Mouse (Mus musculus) neural tube, embryonic 14.5 days (tissue): ENCODE results near the gene Zfp948. TPM values are rescaled to one million over a fixed set of nuclear protein-coding genes. Genes with fewer than 3 reads are reported as not detected.
"Not testable (repeated sequence)": the region's sequence is repeated elsewhere in the genome, so short reads cannot be mapped to it uniquely, and the experiment has no call there.

Experiments
- ATAC-seq: fragments of 200-750 bp; cut with Nextera tagmentation; 2 replicates; pipeline ENCODE4 v1.8.0; 2017; ENCODE audit warnings: low read depth, mild to moderate bottlenecking, moderate TSS enrichment, moderate library complexity
- H3K27ac ChIP-seq: fragments of 300-500 bp; sonication (generic); 2 replicates; pipeline ENCODE4 v1.5.1; 2014; ENCODE audit warnings: low read depth, mild to moderate bottlenecking, control low read depth, low read length, moderate library complexity, mixed read lengths
- H3K27me3 ChIP-seq: fragments of 300-500 bp; sonication (generic); 2 replicates; pipeline ENCODE4 v1.6.1; 2014; ENCODE audit warnings: low read length; ENCODE audit not compliant: control insufficient read depth, insufficient read depth
- H3K36me3 ChIP-seq: fragments of 300-500 bp; sonication (generic); 2 replicates; pipeline ENCODE4 v1.6.1; 2014; ENCODE audit warnings: low read length, mixed read lengths; ENCODE audit not compliant: control insufficient read depth, insufficient read depth
- H3K4me1 ChIP-seq: fragments of 300-500 bp; sonication (generic); 2 replicates; pipeline ENCODE4 v1.6.1; 2014; ENCODE audit warnings: low read length; ENCODE audit not compliant: control insufficient read depth, insufficient read depth
- H3K4me2 ChIP-seq: fragments of 300-500 bp; sonication (generic); 2 replicates; pipeline ENCODE4 v1.6.1; 2014; ENCODE audit warnings: mild to moderate bottlenecking, low read depth, low read length, control low read depth
- H3K4me3 ChIP-seq: fragments of 300-500 bp; sonication (generic); 2 replicates; pipeline ENCODE4 v1.5.1; 2014; ENCODE audit warnings: low read depth, low read length, control low read depth, mixed read lengths
- H3K9ac ChIP-seq: fragments of 300-500 bp; sonication (generic); replicated peaks from 2 replicates; pipeline ENCODE4 v1.6.1; 2014; ENCODE audit warnings: low read depth, mild to moderate bottlenecking, control low read depth, low read length, mixed read lengths
- H3K9me3 ChIP-seq: fragments of 300-500 bp; sonication (generic); 2 replicates; pipeline ENCODE4 v1.6.1; 2016; ENCODE audit warnings: low read length; ENCODE audit not compliant: control insufficient read depth
- WGBS: fragments of 180-500 bp; shearing (Covaris S2); extraction: QIAGEN DNeasy Blood & Tissue Kit; methylation state at CpG from one replicate; pipeline ENCODE4 v1.1.7; 2014; 5-methylcytosine and 5-hydroxymethylcytosine counted together
- polyA plus RNA-seq: library from polyadenylated mRNA; unstranded; fragments of >200 nt; fragmentation: Nextera tagmentation; extraction: Ambion mirVana; gene quantifications from 2 replicates; pipeline ENCODE4 v1.2.1, GENCODE M21; 2014

Zfp948 gene
- polyA plus RNA-seq, 1 experiment from 2014 or later = 23.7 TPM

DNA sequence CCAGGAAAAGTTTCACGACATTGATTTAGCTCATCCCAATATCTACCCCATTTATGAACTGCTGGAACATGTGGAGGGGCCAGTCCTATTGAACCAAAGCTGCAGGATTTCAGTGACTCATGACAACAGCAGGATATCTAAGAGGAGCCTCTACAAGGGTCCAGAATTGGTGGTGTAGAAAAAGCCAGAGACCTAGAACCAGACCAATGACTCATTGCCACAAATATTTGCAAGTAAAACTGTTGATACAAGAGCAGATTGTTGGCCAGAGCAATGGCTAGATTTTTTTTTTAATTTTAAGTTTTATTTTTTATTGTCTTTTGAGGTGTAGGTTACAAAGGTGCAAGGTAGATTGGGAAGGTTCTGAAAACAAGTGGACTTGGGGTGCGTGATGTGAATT lies 18.7 kb downstream of the Zfp948 start:
- Histone ChIP-seq H3K9me3 (no peaks in the 10 kb centered on the region), H3K27ac (no peak overlapping the region), H3K4me3 (no peak overlapping the region), H3K4me1 (no peaks in the 10 kb centered on the region), H3K36me3 (peaks cover 34% of the 10 kb centered on the region), H3K9ac (no peak overlapping the region), H3K4me2 (no peak overlapping the region), H3K27me3 (no peaks in the 10 kb centered on the region)
- 94% methylated on average over 2 of the region's 2 CpGs for WGBS
- ATAC-seq = no peak

DNA sequence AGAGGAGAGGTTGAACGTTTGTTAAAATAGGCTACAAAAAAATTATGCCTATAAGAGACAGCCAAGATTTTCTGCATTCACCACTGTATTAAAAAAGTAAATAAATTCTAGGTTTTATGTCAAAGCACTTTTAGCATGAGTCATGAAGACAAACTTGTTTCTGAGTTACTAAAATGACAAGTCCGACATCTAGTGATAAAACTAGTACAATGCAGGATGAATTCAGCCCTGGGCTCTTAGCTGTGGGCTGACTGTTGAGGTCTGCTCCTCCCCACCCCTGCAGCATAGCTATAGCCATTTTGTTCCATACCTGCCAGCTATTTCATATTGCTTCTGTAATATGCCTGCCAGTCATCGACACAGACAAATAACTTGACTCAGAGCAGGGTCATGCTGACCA lies 49.5 kb downstream of the Zfp948 start:
- 80% methylated on average over 3 of the region's 3 CpGs for WGBS

DNA sequence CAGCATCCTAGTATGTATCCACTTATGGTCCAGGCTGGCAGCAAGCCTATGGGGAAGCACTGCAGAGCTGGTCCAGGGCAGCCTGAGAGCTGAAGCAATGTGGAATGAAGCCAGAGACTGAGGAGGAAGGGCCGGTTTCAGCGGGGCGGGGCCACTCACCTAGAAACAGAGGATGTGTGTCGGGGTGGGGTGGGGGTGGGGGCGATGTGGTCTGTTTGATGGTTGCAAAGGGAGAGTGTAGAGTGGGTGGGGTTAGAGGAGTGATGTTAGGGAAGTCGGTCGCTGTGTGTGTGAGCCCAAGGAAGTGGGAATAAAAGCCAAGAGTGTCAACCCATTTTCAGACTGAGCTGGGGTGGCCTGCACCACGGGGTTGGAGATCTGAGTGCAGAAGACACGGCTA lies 50.5 kb downstream of the Zfp948 start:
- Histone ChIP-seq H3K27me3 (no peaks in the 10 kb centered on the region), H3K27ac (no peak overlapping the region), H3K9ac (no peak overlapping the region), H3K36me3 (no peaks in the 10 kb centered on the region), H3K4me3 (no peak overlapping the region), H3K4me2 (no peak overlapping the region), H3K4me1 (no peaks in the 10 kb centered on the region), H3K9me3 (no peaks in the 10 kb centered on the region)
- no peak for ATAC-seq
- 10% methylated on average over 9 of the region's 9 CpGs for WGBS

More for the DNA sequence above, 49.5 kb downstream of the Zfp948 start:
- no peaks in the 10 kb centered on the region for H3K9me3 ChIP-seq
- no peak overlapping the region for H3K4me2 ChIP-seq
- H3K36me3 ChIP-seq = no peaks in the 10 kb centered on the region
- H3K9ac ChIP-seq = no peak overlapping the region
- no peak overlapping the region for H3K4me3 ChIP-seq
- H3K4me1 ChIP-seq = no peaks in the 10 kb centered on the region
- no peaks in the 10 kb centered on the region for H3K27me3 ChIP-seq
- ATAC-seq = no peak
- no peak overlapping the region for H3K27ac ChIP-seq

DNA sequence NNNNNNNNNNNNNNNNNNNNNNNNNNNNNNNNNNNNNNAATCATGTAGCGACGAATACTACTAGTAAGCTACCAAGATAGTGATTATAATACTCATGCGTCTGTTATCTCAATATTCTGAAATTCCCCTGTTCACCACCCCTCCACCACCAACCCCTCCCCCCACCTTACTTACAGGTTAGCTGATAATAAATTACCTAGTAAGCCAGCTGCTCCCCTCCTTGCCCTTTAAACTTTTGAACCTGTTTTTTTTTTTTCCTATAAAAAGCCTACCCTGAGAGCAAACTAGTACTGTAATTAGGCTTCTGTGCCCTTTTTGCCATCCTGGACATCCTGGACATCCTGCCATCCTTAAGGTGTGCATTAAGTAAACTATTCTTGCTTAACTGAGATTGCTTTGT lies 56.8 kb downstream of the Zfp948 start:
- no peak overlapping the region for H3K27ac ChIP-seq
- no peak for ATAC-seq
- no peak overlapping the region for H3K4me3 ChIP-seq
- no peaks in the 10 kb centered on the region for H3K9me3 ChIP-seq
- H3K4me2 ChIP-seq = no peak overlapping the region
- H3K4me1 ChIP-seq = no peaks in the 10 kb centered on the region
- no peaks in the 10 kb centered on the region for H3K27me3 ChIP-seq
- WGBS = no CpG with 5 or more reads among the region's 3 CpGs
- H3K9ac ChIP-seq = no peak overlapping the region
- no peaks in the 10 kb centered on the region for H3K36me3 ChIP-seq

DNA sequence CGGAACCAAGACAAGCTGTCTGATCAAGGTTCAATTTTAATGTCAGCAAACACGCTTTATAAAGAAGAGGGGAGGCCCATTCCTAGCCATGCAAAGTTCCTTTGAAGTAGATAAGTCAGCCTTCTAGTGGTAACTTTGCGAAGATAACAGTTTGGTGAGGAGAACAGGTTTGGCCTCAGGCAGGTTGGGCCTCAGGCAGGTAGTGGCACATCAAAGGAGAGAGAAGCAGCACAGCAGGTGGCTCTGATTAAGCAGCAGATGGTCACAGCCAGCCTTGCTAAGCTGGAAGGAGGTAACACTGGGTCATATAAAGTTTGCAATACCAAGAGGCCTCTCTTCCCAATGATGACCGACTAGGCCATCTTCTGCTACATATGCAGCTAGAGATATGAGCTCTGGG lies 69.0 kb downstream of the Zfp948 start:
- not testable (repeated sequence) for ATAC-seq, H3K4me2 ChIP-seq, H3K9me3 ChIP-seq, H3K36me3 ChIP-seq, H3K9ac ChIP-seq, H3K27ac ChIP-seq, H3K4me1 ChIP-seq, H3K4me3 ChIP-seq, H3K27me3 ChIP-seq
- 77% methylated on average over 4 of the region's 4 CpGs for WGBS

Other genes with a start within 250 kb of the Zfp948 start
- gene Zfp677, start 183.3 kb upstream of the Zfp948 start, polyA plus RNA-seq = 5.6 and 6.8 TPM in 2 replicates
- 5.2 and 7.6 TPM in 2 replicates for gene Zfp54, start 143.8 kb upstream of the Zfp948 start, polyA plus RNA-seq
- gene Zfp51, start 116.6 kb upstream of the Zfp948 start, polyA plus RNA-seq = 12.8 and 15.8 TPM in 2 replicates
- gene Zfp53, start 78.0 kb upstream of the Zfp948 start, polyA plus RNA-seq = 9.6 and 10.4 TPM in 2 replicates
- gene Zfp52, start 31.5 kb upstream of the Zfp948 start, polyA plus RNA-seq = 1.5 and 2.3 TPM in 2 replicates
- gene Zfp983, start 83.6 kb downstream of the Zfp948 start, polyA plus RNA-seq = 11.8 and 15.2 TPM in 2 replicates
- gene Gm10226, start 124.9 kb downstream of the Zfp948 start, polyA plus RNA-seq = 24.6 and 26.9 TPM in 2 replicates
- gene Zfp760, start 140.7 kb downstream of the Zfp948 start, polyA plus RNA-seq = 11.6 and 15.5 TPM in 2 replicates
- 11.5 and 11.8 TPM in 2 replicates for gene Zfp229, start 163.8 kb downstream of the Zfp948 start, polyA plus RNA-seq